Mouse (Mus musculus) heart, embryonic 10.5 days (tissue): ENCODE measurements around the gene Otol1. TPM values are rescaled to one million over a fixed set of nuclear protein-coding genes. Genes with fewer than 3 reads are reported as not detected.

ENCODE experiments used
- DNase-seq: peaks from one replicate; pipeline ENCODE4 v3.0.0-alpha.2; 2017; ENCODE audit warnings: low spot score
- H3K27ac ChIP-seq: fragments of 300-500 bp; sonication (generic); 2 replicates; pipeline ENCODE4 v1.5.1; 2016; ENCODE audit warnings: mild to moderate bottlenecking
- H3K27me3 ChIP-seq: fragments of 300-500 bp; sonication (generic); 2 replicates; pipeline ENCODE4 v1.6.1; 2016; ENCODE audit warnings: mild to moderate bottlenecking; ENCODE audit not compliant: poor library complexity, insufficient read depth, severe bottlenecking
- H3K36me3 ChIP-seq: fragments of 300-500 bp; sonication (generic); 2 replicates; pipeline ENCODE4 v1.6.1; 2016; ENCODE audit warnings: mild to moderate bottlenecking, moderate library complexity
- H3K4me1 ChIP-seq: fragments of 300-500 bp; sonication (generic); 2 replicates; pipeline ENCODE4 v1.6.1; 2016; ENCODE audit warnings: mild to moderate bottlenecking
- H3K4me3 ChIP-seq: fragments of 300-500 bp; sonication (generic); 2 replicates; pipeline ENCODE4 v1.5.1; 2016; ENCODE audit warnings: mild to moderate bottlenecking, moderate library complexity
- H3K9me3 ChIP-seq: fragments of 300-500 bp; sonication (generic); 2 replicates; pipeline ENCODE4 v1.6.1; 2016; ENCODE audit warnings: mild to moderate bottlenecking, moderate library complexity
- WGBS: fragments of 180-500 bp; shearing (Covaris S2); methylation state at CpG from one replicate; pipeline ENCODE4 v1.1.7; 2016; 5-methylcytosine and 5-hydroxymethylcytosine counted together
- polyA plus RNA-seq: library from polyadenylated mRNA; unstranded; fragments of >200 nt; fragmentation: Nextera tagmentation; extraction: Ambion mirVana; gene quantifications from 2 replicates; pipeline ENCODE4 v1.2.1, GENCODE M21; 2016

Otol1 gene
- polyA plus RNA-seq, result not detected in 2 replicates

DNA sequence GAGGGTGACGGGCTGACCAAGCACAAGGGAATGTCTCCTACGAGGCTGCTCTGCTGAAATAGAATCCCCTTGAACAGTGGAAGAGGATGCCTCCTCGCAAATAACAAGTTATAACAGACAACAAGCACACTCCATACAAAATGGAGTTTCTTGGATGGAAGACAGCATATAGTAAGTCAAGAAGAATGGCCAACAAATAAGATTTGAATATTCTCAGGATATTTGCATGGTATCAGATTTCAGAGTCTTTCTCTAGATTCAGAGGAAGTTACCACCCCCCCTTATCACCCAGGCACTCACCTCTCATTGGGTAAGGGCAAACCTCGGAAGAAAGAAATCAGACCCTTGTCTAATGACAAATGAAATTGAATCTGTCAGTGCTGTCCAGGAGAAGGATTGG is at the start of gene Otol1:
Otol1 (plus strand) TSS at position 301 of the 400 bp plus-strand sequence.
- Histone ChIP-seq H3K36me3 (no peaks in the 10 kb centered on the region), H3K27ac (no peak within 1 kb of the TSS), H3K4me3 (no peak within 1 kb of the TSS), H3K9me3 (no peaks in the 10 kb centered on the region), H3K27me3 (no peaks in the 10 kb centered on the region), H3K4me1 (no peaks in the 10 kb centered on the region)
- 69% methylated on average over 4 of the region's 4 CpGs for WGBS
- no peak for DNase-seq

DNA sequence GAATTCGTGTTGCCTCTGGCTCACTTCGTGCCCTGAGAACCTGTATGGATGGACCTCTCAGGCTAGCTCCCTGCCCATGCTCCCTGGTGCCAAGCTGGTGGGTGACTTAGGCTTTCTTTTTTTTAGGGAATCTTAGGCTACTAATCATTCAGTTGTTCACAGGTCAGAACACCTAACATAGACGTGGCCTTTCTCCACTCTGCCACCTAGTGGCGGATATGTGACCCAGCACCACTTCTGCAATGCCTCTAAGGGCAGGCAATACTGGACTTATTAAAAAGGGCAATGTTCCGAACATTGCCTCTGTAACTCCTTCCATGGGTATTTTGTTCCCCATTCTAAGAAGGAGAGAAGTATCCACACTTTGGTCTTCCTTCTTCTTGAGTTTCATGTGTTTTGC is 45.2 kb upstream of the Otol1 start:
- Histone ChIP-seq H3K4me3 (no peak overlapping the region), H3K36me3 (no peaks in the 10 kb centered on the region), H3K4me1 (no peaks in the 10 kb centered on the region), H3K27ac (no peak overlapping the region), H3K27me3 (no peaks in the 10 kb centered on the region), H3K9me3 (no peaks in the 10 kb centered on the region)
- 53% methylated on average over 5 of the region's 5 CpGs for WGBS
- DNase-seq, result no peak

DNA sequence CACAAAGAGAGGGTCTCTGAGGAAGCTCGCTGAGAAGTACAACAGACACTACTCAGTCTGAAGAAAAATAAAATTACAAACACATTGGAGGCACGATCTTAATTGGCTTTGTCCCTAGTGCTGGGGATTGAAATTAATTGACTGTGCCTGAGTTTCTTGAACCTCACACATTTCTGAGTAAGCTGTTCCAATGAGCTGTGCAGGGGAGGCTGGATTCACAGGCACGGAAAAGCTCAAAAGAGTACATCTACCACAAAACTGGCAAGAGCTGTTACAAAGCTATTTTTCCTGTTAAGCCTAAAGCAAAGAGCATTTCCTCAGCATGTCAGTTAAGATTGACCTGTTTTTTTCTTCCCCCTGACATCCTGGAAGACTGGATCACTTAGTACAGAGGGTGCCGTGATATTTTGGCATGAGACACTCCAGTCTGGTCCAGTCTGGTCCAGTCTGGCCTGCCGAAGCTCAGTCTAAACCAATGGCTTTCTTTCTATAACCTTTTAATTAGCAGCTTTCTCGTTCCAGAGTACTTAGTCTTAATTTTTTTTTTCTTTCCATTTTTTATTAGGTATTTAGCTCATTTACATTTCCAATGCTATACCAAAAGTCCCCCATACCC is 35.8 kb upstream of the Otol1 start:
- DNase-seq, result no peak
- Histone ChIP-seq H3K4me3 (no peak overlapping the region), H3K27ac (no peak overlapping the region), H3K9me3 (no peaks in the 10 kb centered on the region), H3K36me3 (no peaks in the 10 kb centered on the region), H3K4me1 (no peaks in the 10 kb centered on the region), H3K27me3 (no peaks in the 10 kb centered on the region)
- 77% methylated on average over 6 of the region's 6 CpGs for WGBS

DNA sequence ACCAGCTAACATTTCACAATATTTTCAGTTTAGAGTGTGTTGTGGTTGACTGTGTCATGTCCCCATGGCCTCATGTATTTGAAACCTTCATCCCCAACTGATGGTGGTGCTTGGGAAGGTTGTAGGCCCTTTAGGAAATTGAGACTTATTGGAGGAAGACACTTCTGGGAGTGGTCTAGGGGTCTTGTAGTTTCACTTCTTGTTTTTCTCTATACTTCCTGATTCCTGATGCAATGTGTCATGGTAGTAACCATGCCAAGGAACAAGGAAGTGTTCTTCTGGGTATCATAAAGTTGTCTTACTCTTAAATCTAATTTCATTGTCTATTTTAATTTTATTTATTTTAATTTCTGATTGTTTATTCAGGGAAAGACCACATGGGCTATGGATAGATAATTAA is 29.3 kb upstream of the Otol1 start:
- H3K9me3 ChIP-seq, result no peaks in the 10 kb centered on the region
- H3K4me3 ChIP-seq, result no peak overlapping the region
- no peak overlapping the region for H3K27ac ChIP-seq
- no peaks in the 10 kb centered on the region for H3K4me1 ChIP-seq
- H3K36me3 ChIP-seq, result no peaks in the 10 kb centered on the region
- no peaks in the 10 kb centered on the region for H3K27me3 ChIP-seq
- no peak for DNase-seq

DNA sequence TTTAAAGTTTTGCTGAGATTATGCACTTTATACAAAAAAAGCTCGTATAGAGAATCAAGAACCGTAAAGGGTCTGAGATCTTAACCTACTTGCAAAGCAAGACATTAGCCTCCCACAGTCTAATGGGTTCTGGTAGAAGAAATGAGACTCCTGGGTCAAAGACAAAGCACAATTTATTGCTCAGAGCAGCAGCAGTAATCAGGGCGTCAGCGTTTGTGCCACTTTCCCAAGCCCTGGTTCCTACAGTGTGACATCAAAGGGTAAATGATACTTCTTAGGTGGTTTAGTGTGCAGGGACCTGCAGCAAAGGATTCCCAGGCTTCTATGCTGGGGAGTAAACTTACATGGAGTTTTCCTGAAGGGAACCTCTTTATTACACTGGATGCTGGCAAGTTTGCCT is 13.6 kb upstream of the Otol1 start:
- Histone ChIP-seq H3K27me3 (no peaks in the 10 kb centered on the region), H3K9me3 (no peaks in the 10 kb centered on the region), H3K27ac (no peak overlapping the region), H3K4me1 (no peaks in the 10 kb centered on the region), H3K36me3 (no peaks in the 10 kb centered on the region), H3K4me3 (no peak overlapping the region)
- no peak for DNase-seq
- 80% methylated on average over 4 of the region's 4 CpGs for WGBS

DNA sequence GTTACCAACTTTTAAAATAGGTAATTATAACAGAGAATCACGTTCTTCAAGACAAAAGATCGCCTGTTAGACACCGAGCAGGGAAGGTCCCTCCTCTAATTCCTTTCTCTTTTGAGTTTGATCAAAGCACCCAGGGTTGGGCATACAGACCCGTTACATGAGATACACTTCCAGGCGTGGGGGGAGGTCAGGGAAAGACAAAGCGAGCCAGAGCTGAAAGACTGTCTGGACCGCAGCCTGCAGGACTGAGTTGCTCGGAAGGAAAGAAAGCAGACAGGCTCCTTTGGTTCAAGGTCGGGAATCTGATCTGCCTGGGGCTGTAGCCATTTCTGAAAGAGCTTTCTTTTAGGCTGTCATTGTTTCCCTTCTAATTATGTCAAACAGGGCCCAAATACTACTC is 5.9 kb upstream of the Otol1 start:
- no peak overlapping the region for H3K27ac ChIP-seq
- no peaks in the 10 kb centered on the region for H3K27me3 ChIP-seq
- H3K36me3 ChIP-seq, result no peaks in the 10 kb centered on the region
- no peak overlapping the region for H3K4me3 ChIP-seq
- no peaks in the 10 kb centered on the region for H3K9me3 ChIP-seq
- no peak for DNase-seq
- H3K4me1 ChIP-seq, result no peaks in the 10 kb centered on the region
- WGBS, result 57% methylated on average over 9 of the region's 9 CpGs

DNA sequence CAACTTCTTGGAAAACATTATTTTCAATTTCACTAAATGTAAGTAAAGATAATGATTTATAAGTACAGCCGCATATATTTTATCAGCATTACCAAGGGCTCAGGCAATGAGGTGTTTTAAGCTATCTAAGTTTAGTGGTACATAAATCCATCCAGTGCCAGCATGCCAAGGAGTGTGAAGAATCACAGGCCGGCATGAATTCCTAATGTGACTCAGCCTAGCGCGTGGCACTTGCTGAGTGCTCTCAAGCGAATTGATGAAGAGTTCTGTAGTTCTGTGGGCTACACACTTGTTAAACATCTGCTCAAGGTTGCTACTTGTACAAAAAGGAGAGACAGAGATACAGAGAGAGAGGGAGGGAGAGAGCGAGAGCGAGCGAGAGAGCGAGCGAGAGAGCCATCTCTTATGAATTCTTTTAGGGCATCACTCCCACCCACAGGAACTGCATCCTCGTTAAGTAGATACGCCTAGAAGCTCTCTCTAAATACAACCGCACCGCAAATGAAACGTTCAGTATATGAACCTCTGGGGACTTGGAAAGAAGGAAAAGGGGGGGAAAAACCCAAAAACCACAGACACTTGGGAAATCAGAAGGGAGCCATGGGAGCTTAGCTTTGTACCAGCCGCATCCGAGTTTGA is 4.2 kb upstream of the Otol1 start:
- Histone ChIP-seq H3K27ac (no peak overlapping the region), H3K4me1 (no peaks in the 10 kb centered on the region), H3K36me3 (no peaks in the 10 kb centered on the region), H3K4me3 (no peak overlapping the region), H3K27me3 (no peaks in the 10 kb centered on the region), H3K9me3 (no peaks in the 10 kb centered on the region)
- 83% methylated on average over 17 of the region's 17 CpGs for WGBS
- no peak for DNase-seq

DNA sequence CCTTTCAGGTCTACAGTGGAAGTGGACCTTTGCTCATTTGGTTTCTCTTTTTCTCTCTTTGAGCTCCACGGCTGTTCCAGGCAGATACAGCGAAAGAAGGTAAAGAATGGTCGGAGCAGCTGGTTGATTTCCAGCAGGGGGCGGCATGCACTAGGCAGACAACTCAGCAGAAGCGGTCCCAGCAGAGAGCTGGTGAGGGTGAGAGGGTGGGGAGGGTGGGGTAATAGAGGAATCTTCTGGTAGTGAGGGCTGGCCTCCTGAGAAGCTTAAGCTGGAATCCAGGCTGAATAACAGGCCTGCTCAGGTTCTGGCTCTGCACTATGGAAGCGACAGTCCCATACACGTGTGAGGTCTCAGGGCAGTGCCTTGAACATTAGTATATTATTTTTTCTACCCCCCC is 3.5 kb upstream of the Otol1 start:
- no peak for DNase-seq
- H3K27me3 ChIP-seq, result no peaks in the 10 kb centered on the region
- no peaks in the 10 kb centered on the region for H3K36me3 ChIP-seq
- no peak overlapping the region for H3K4me3 ChIP-seq
- WGBS, result 29% methylated on average over 7 of the region's 7 CpGs
- H3K9me3 ChIP-seq, result no peaks in the 10 kb centered on the region
- no peaks in the 10 kb centered on the region for H3K4me1 ChIP-seq
- H3K27ac ChIP-seq, result no peak overlapping the region

DNA sequence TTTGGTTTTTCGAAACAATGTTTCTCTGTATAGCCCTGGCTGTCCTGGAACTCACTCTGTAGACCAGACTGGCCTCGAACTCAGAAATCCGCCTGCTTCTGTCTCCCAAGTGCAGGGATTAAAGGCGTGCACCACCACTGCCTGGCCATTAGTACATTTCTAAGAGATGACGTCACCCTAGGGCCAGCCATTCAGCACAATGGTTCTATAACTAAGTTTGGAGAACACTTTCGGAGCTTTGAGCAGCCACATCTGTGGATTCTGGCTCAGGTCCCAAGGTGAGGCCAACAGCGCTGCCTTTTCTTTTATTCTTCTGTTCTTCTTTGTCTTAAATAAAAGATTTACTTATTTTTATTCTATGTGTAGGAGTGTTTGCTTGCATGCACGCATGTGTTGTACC is 3.0 kb upstream of the Otol1 start:
- DNase-seq, result no peak
- Histone ChIP-seq H3K4me1 (no peaks in the 10 kb centered on the region), H3K27ac (no peak overlapping the region), H3K4me3 (no peak overlapping the region), H3K27me3 (no peaks in the 10 kb centered on the region), H3K36me3 (no peaks in the 10 kb centered on the region), H3K9me3 (no peaks in the 10 kb centered on the region)
- 74% methylated on average over 8 of the region's 8 CpGs for WGBS

DNA sequence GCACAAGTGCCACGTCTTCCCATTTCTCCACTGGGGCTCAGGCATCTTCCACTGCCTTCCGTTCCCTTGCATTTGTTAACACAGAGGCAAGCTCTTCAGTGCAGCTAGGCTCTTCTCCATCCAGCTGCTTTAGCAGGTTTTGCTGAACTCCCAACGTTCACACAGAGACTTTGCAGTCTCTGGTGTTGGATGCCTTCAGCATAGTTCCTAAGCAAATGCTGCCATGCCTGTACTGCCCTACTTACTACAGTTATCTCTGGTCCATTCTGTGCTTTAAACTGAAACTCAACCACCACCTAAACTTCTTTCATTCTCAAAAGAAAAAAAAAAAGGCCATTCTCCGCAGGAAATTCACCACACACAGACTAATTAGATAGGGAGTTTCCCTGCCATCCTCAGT is 5.2 kb downstream of the Otol1 start:
- no peak overlapping the region for H3K4me3 ChIP-seq
- 80% methylated on average over 4 of the region's 4 CpGs for WGBS
- H3K36me3 ChIP-seq, result no peaks in the 10 kb centered on the region
- H3K27me3 ChIP-seq, result no peaks in the 10 kb centered on the region
- H3K9me3 ChIP-seq, result no peaks in the 10 kb centered on the region
- DNase-seq, result no peak
- no peak overlapping the region for H3K27ac ChIP-seq
- H3K4me1 ChIP-seq, result no peaks in the 10 kb centered on the region

DNA sequence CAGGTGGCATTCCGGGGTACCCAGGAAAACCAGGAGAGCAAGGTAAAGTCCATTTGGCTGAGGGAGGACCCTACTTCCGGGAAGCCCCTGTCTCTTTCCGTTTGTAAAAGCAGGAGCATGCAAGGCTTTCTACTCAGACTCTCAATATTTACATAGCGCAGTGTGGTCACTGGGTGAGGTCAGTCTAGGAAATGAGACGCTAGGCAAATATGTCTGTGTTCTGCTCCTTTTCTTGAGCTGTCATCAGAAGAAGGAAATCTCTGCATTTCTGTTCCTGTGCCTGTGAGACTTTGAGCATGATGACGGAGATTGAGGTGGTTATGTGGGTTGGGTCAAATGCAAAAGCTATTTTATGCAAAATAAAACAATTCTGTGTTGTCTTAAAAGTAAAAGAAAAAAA is 19.2 kb downstream of the Otol1 start:
- Histone ChIP-seq H3K36me3 (no peaks in the 10 kb centered on the region), H3K4me3 (no peak overlapping the region), H3K4me1 (no peaks in the 10 kb centered on the region), H3K27ac (no peak overlapping the region), H3K27me3 (no peaks in the 10 kb centered on the region), H3K9me3 (no peaks in the 10 kb centered on the region)
- no peak for DNase-seq
- 60% methylated on average over 6 of the region's 6 CpGs for WGBS

DNA sequence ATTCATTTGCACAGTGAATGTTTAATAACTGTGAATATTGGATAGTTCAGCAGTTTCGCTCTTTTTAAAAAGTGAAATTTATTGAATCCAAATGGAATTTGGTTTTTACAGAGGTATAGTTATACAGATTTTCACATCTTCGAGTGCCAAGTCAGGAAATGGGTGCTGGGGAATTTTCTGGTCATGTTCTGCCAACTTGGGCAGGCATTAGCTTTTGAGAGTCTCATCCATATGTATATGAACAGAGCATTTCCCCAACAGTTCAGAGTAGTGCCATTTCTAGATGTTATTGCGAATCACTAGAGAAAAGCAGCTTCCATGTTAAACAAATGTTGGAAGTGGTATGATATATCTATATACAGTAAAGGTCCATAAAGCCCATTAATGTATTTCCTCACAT is 21.8 kb downstream of the Otol1 start:
- Histone ChIP-seq H3K27me3 (no peaks in the 10 kb centered on the region), H3K4me1 (no peaks in the 10 kb centered on the region)

DNA sequence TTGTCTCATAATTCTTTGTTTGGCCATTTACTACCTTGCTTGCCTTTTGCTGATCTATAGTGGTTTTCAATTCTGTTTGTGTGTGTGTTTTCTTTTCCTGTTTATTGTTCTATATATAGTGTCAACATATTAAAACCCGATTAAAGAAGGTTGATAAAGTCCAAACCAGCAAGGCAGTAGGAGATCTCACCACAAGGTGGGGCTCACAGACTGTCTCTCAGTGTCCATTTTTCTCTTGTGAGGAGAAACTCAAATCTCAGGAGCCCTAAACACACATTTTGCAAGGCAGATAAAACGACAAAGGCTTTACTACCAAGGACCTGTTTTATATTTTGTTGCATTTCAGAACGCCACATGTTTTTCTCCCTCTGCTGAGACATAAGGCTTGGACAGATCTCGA is 28.2 kb downstream of the Otol1 start:
- Histone ChIP-seq H3K9me3 (no peaks in the 10 kb centered on the region), H3K36me3 (no peaks in the 10 kb centered on the region), H3K4me1 (no peaks in the 10 kb centered on the region), H3K27ac (no peak overlapping the region), H3K27me3 (no peaks in the 10 kb centered on the region), H3K4me3 (no peak overlapping the region)
- WGBS, result 50% methylated on average over 4 of the region's 4 CpGs
- DNase-seq, result no peak

More for the DNA sequence above, 21.8 kb downstream of the Otol1 start:
- H3K9me3 ChIP-seq, result no peaks in the 10 kb centered on the region
- no peak overlapping the region for H3K4me3 ChIP-seq
- H3K36me3 ChIP-seq, result no peaks in the 10 kb centered on the region
- no peak for DNase-seq
- 82% methylated on average over 3 of the region's 3 CpGs for WGBS
- H3K27ac ChIP-seq, result no peak overlapping the region
